Mouse (Mus musculus) lung, postnatal 0 days (tissue): ENCODE measurements at regions not wholly inside any gene's neighbourhood (a gene's known extent, or its start where the extent isn't known, plus 50 kb on each side); places are given as distances from the start of the nearest gene placed in this dataset.

Source experiments
- ATAC-seq: fragments of 200-750 bp; cut with Nextera tagmentation; 2 replicates; pipeline ENCODE4 v1.8.0; 2017; ENCODE audit warnings: moderate library complexity
- DNase-seq: peaks from one replicate; pipeline ENCODE4 v3.0.0-alpha.2; 2016; ENCODE audit warnings: low spot score
- H3K27ac ChIP-seq: fragments of 300-500 bp; sonication (generic); 2 replicates; pipeline ENCODE4 v1.5.1; 2014; ENCODE audit warnings: antibody characterized with exemption, mild to moderate bottlenecking, low read length, mixed read lengths
- H3K27me3 ChIP-seq: fragments of 300-500 bp; sonication (generic); replicated peaks from 2 replicates; pipeline ENCODE4 v1.6.1; 2014; ENCODE audit warnings: low read length, mixed read lengths; ENCODE audit not compliant: insufficient read depth
- H3K36me3 ChIP-seq: fragments of 300-500 bp; sonication (generic); 2 replicates; pipeline ENCODE4 v1.6.1; 2014; ENCODE audit warnings: low read length, mixed read lengths; ENCODE audit not compliant: insufficient read depth
- H3K4me1 ChIP-seq: fragments of 300-500 bp; sonication (generic); 2 replicates; pipeline ENCODE4 v1.6.1; 2014; ENCODE audit warnings: antibody characterized with exemption, low read depth, low read length, mixed read lengths; ENCODE audit not compliant: insufficient read depth
- H3K4me2 ChIP-seq: fragments of 300-500 bp; sonication (generic); replicated peaks from 2 replicates; pipeline ENCODE4 v1.6.1; 2014; ENCODE audit warnings: low read depth, mild to moderate bottlenecking, low read length, moderate library complexity, mixed read lengths
- H3K4me3 ChIP-seq: fragments of 300-500 bp; sonication (generic); 2 replicates; pipeline ENCODE4 v1.5.1; 2014; ENCODE audit warnings: low read depth, low read length
- H3K9ac ChIP-seq: fragments of 300-500 bp; sonication (generic); replicated peaks from 2 replicates; pipeline ENCODE4 v1.6.1; 2014; ENCODE audit warnings: low read depth, mild to moderate bottlenecking
- H3K9me3 ChIP-seq: fragments of 300-500 bp; sonication (generic); 2 replicates; pipeline ENCODE4 v1.6.1; 2016; ENCODE audit warnings: low read length, mixed read lengths
- CTCF ChIP-seq: IDR thresholded peaks from 2 replicates; pipeline ENCODE4 v1.5.1; 2016; ENCODE audit warnings: antibody characterized with exemption, mild to moderate bottlenecking
- EP300 ChIP-seq: IDR thresholded peaks from 2 replicates; pipeline ENCODE4 v1.6.1; 2016; ENCODE audit warnings: antibody characterized with exemption, mild to moderate bottlenecking, control low read depth
- WGBS: fragments of 180-500 bp; shearing (Covaris S2); extraction: QIAGEN DNeasy Blood & Tissue Kit; methylation state at CpG from one replicate; pipeline ENCODE4 v1.1.7; 2014; 5-methylcytosine and 5-hydroxymethylcytosine counted together

- Histone ChIP-seq H3K9me3 (no peaks in the 10 kb centered on the region), H3K4me1 (peaks cover 3% of the 10 kb centered on the region; the same call in 1 of the 2 replicates), H3K27me3 (no peaks in the 10 kb centered on the region), H3K4me2 (no peak overlapping the region), H3K9ac (no peak overlapping the region), H3K4me3 (no peak overlapping the region), H3K36me3 (no peaks in the 10 kb centered on the region), H3K27ac (no peak overlapping the region)
- DNase-seq = no peak
- TF ChIP-seq EP300 (no peak), CTCF (no peak)
- WGBS = 59% methylated on average over 7 of the region's 7 CpGs
- no peak for ATAC-seq
Measured at GRCm38 (mm10) chr6:99938949-99939348, 212.8 kb upstream of the Prok2 start.

GRCm38 (mm10) chr6:99936716-99937115 is 210.5 kb upstream of the Prok2 start:
- Histone ChIP-seq H3K4me3 (no peak overlapping the region), H3K4me1 (peaks cover 3% of the 10 kb centered on the region; the same call in 1 of the 2 replicates), H3K9me3 (no peaks in the 10 kb centered on the region), H3K27ac (no peak overlapping the region), H3K9ac (no peak overlapping the region), H3K27me3 (no peaks in the 10 kb centered on the region), H3K4me2 (no peak overlapping the region), H3K36me3 (no peaks in the 10 kb centered on the region)
- DNase-seq = no peak
- no peak for TF ChIP-seq EP300
- TF ChIP-seq CTCF = no peak
- ATAC-seq = no peak

DNA sequence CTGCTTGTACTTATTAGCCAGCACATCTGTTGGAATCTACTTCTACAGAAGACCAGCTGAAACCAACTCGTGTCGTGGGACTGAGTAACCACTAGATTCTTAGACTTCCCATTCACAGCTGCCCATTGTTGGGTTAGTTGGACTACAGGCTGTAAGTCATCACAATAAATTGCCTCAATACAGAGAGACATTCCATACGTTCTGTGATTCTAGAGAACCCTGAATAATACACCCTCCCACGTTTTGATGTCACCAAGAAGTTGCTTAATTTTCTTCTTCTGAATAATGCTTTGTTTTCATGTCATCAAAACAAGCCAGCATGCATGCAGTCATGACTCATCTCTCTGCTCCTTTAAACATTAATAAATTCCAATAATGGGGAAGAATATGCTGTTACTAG is 209.2 kb upstream of the Prok2 start:
- Histone ChIP-seq H3K9me3 (no peaks in the 10 kb centered on the region), H3K27me3 (no peaks in the 10 kb centered on the region), H3K4me3 (no peak overlapping the region), H3K4me2 (no peak overlapping the region), H3K36me3 (no peaks in the 10 kb centered on the region), H3K9ac (no peak overlapping the region), H3K27ac (no peak overlapping the region), H3K4me1 (peaks cover 3% of the 10 kb centered on the region; the same call in 1 of the 2 replicates)
- ATAC-seq = no peak
- WGBS = 79% methylated on average over 4 of the region's 4 CpGs
- no peak for TF ChIP-seq EP300
- TF ChIP-seq CTCF = no peak
- peak; percentile 45 for DNase-seq

GRCm38 (mm10) chr6:99934394-99934793 is 208.2 kb upstream of the Prok2 start:
- ATAC-seq (peak; percentile 77), DNase-seq (peak; percentile 70)
- H3K4me2 ChIP-seq = 0 out of 2 replicates have a peak overlapping the region, but pooled peaks have one; percentile 9
- H3K9ac ChIP-seq = no peak overlapping the region
- peaks cover 3% of the 10 kb centered on the region; the same call in 1 of the 2 replicates for H3K4me1 ChIP-seq
- 18% methylated on average over 5 of the region's 5 CpGs for WGBS
- TF ChIP-seq EP300 (peak; percentile 88), CTCF (no peak)
- H3K36me3 ChIP-seq = no peaks in the 10 kb centered on the region
- no peaks in the 10 kb centered on the region for H3K27me3 ChIP-seq
- H3K4me3 ChIP-seq = no peak overlapping the region
- no peaks in the 10 kb centered on the region for H3K9me3 ChIP-seq
- peak overlapping the region; percentile 48 for H3K27ac ChIP-seq

- DNase-seq (no peak), ATAC-seq (no peak)
- no peak for TF ChIP-seq EP300
- TF ChIP-seq CTCF = no peak
- Histone ChIP-seq H3K9me3 (no peaks in the 10 kb centered on the region), H3K36me3 (no peaks in the 10 kb centered on the region), H3K27ac (no peak overlapping the region), H3K27me3 (no peaks in the 10 kb centered on the region), H3K4me1 (peaks cover 3% of the 10 kb centered on the region; the same call in 1 of the 2 replicates), H3K9ac (no peak overlapping the region), H3K4me3 (no peak overlapping the region), H3K4me2 (no peak overlapping the region)
- 62% methylated on average over 5 of the region's 5 CpGs for WGBS
Measured at GRCm38 (mm10) chr6:99933404-99933803, 207.2 kb upstream of the Prok2 start.

DNA sequence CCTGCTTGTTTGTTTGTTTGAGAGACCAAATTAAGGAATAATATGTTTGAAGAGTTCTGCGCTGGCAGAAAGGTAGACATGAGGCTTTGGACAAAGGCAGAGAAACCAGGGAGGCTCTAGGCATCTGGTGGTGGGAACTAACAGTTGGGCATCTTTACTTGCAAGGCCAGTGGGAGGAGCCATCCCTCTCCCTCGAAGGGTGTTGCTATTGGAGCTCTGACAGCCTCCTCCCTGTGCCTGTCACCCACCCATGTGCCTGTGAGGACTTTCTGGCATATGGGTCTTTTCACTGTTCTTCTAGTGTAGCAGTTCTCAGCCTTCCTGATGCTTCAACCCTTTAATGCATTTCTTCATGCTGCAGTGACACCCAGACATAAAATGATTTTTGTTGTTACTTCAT is 206.7 kb upstream of the Prok2 start:
- H3K27ac ChIP-seq = no peak overlapping the region
- DNase-seq (no peak), ATAC-seq (no peak)
- no peaks in the 10 kb centered on the region for H3K27me3 ChIP-seq
- 48% methylated on average over 2 of the region's 2 CpGs for WGBS
- H3K36me3 ChIP-seq = no peaks in the 10 kb centered on the region
- H3K4me1 ChIP-seq = peaks cover 3% of the 10 kb centered on the region; the same call in 1 of the 2 replicates
- TF ChIP-seq EP300 = no peak
- no peak for TF ChIP-seq CTCF
- no peak overlapping the region for H3K9ac ChIP-seq
- no peak overlapping the region for H3K4me3 ChIP-seq
- H3K9me3 ChIP-seq = no peaks in the 10 kb centered on the region
- no peak overlapping the region for H3K4me2 ChIP-seq

GRCm38 (mm10) chr6:99932405-99932804 is 206.2 kb upstream of the Prok2 start:
- Histone ChIP-seq H3K4me3 (no peak overlapping the region), H3K27me3 (no peaks in the 10 kb centered on the region), H3K9me3 (no peaks in the 10 kb centered on the region), H3K4me1 (peaks cover 6% of the 10 kb centered on the region; the same call in 1 of the 2 replicates), H3K4me2 (no peak overlapping the region), H3K27ac (no peak overlapping the region), H3K36me3 (no peaks in the 10 kb centered on the region), H3K9ac (no peak overlapping the region)
- no peak for TF ChIP-seq CTCF
- no peak for TF ChIP-seq EP300
- ATAC-seq (no peak), DNase-seq (no peak)
- 68% methylated on average over 6 of the region's 6 CpGs for WGBS
